Mouse (Mus musculus) neural tube, embryonic 12.5 days (tissue): ENCODE results near the gene Gm20388. TPM values are rescaled to one million over a fixed set of nuclear protein-coding genes. Genes with fewer than 3 reads are reported as not detected.

ENCODE experiments used
- ATAC-seq: fragments of 200-750 bp; cut with Nextera tagmentation; 2 replicates; pipeline ENCODE4 v1.8.0; 2017; ENCODE audit warnings: low read depth, mild to moderate bottlenecking, moderate TSS enrichment, moderate library complexity; ENCODE audit not compliant: low FRiP score
- H3K27ac ChIP-seq: fragments of 300-500 bp; sonication (generic); 2 replicates; pipeline ENCODE4 v1.5.1; 2016
- H3K27me3 ChIP-seq: fragments of 300-500 bp; sonication (generic); replicated peaks from 2 replicates; pipeline ENCODE4 v1.6.1; 2016; ENCODE audit warnings: mild to moderate bottlenecking
- H3K36me3 ChIP-seq: fragments of 300-500 bp; sonication (generic); 2 replicates; pipeline ENCODE4 v1.6.1; 2016; ENCODE audit warnings: mild to moderate bottlenecking
- H3K4me1 ChIP-seq: fragments of 300-500 bp; sonication (generic); 2 replicates; pipeline ENCODE4 v1.6.1; 2016
- H3K4me2 ChIP-seq: fragments of 300-500 bp; sonication (generic); replicated peaks from 2 replicates; pipeline ENCODE4 v1.6.1; 2016; ENCODE audit warnings: mild to moderate bottlenecking
- H3K4me3 ChIP-seq: fragments of 300-500 bp; sonication (generic); 2 replicates; pipeline ENCODE4 v1.5.1; 2016
- H3K9ac ChIP-seq: fragments of 300-500 bp; sonication (generic); 2 replicates; pipeline ENCODE4 v1.6.1; 2016; ENCODE audit warnings: mild to moderate bottlenecking
- H3K9me3 ChIP-seq: fragments of 300-500 bp; sonication (generic); 2 replicates; pipeline ENCODE4 v1.6.1; 2016; ENCODE audit warnings: mild to moderate bottlenecking
- WGBS: fragments of 180-500 bp; shearing (Covaris S2); methylation state at CpG from one replicate; pipeline ENCODE4 v1.1.7; 2016; 5-methylcytosine and 5-hydroxymethylcytosine counted together
- polyA plus RNA-seq: library from polyadenylated mRNA; unstranded; fragments of >200 nt; fragmentation: Nextera tagmentation; extraction: Ambion mirVana; gene quantifications from 2 replicates; pipeline ENCODE4 v1.2.1, GENCODE M21; 2016

Gm20388 gene
- polyA plus RNA-seq, 1 experiment from 2014 or later: not detected

- H3K4me2 ChIP-seq: no peak overlapping the region
- 88% methylated on average over 2 of the region's 2 CpGs for WGBS
- no peak overlapping the region for H3K27ac ChIP-seq
- H3K36me3 ChIP-seq: no peaks in the 10 kb centered on the region
- no peaks in the 10 kb centered on the region for H3K9me3 ChIP-seq
- no peak overlapping the region for H3K9ac ChIP-seq
- H3K4me3 ChIP-seq: no peak overlapping the region
- no peak for ATAC-seq
- peaks cover 31% of the 10 kb centered on the region for H3K4me1 ChIP-seq
- peaks cover 52% of the 10 kb centered on the region for H3K27me3 ChIP-seq
These were observed 3977.3 kb downstream of the Gm20388 start for GRCm38 (mm10) chr8:123887956-123888355.

DNA sequence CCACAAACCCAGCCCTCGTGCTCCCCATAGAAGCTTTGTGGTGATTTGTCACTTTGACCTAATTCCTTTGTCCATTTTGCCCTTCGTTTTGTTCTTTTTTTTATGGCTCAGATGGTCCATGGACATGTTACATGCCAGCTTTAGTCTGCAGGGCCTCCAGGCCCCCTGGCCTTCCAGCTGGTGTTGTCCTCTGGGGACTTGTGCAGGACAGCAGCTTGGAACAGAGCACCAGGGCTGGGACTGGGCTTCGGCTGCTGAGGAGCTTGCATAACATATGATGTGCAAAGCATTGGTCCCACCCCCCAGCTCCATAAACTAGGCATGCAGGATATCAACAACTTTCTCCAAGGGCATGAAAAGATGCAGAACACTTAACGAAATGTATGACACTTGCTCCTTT, 3979.2 kb downstream of the Gm20388 start:
- WGBS: 63% methylated on average over 4 of the region's 4 CpGs

GRCm38 (mm10) chr8:123891271-123891670, 3980.6 kb downstream of the Gm20388 start:
- no peak for ATAC-seq
- no peak overlapping the region for H3K27ac ChIP-seq
- peak overlapping the region; percentile 62 for H3K4me2 ChIP-seq
- no peaks in the 10 kb centered on the region for H3K9me3 ChIP-seq
- under 1% methylated on average over 11 of the region's 11 CpGs for WGBS
- 0 out of 2 replicates have a peak overlapping the region, but pooled peaks have one; percentile 35 for H3K9ac ChIP-seq
- H3K36me3 ChIP-seq: no peaks in the 10 kb centered on the region
- peaks cover 18% of the 10 kb centered on the region for H3K4me1 ChIP-seq
- H3K27me3 ChIP-seq: peaks cover 76% of the 10 kb centered on the region
- H3K4me3 ChIP-seq: peak overlapping the region; percentile 33; the same call in 1 of the 2 replicates

More for the DNA sequence above, 3979.2 kb downstream of the Gm20388 start:
- peaks cover 65% of the 10 kb centered on the region for H3K27me3 ChIP-seq
- no peak overlapping the region for H3K4me2 ChIP-seq
- ATAC-seq: no peak
- no peak overlapping the region for H3K9ac ChIP-seq
- no peak overlapping the region for H3K4me3 ChIP-seq
- H3K9me3 ChIP-seq: no peaks in the 10 kb centered on the region
- H3K27ac ChIP-seq: no peak overlapping the region
- H3K4me1 ChIP-seq: peaks cover 21% of the 10 kb centered on the region
- H3K36me3 ChIP-seq: no peaks in the 10 kb centered on the region

- Histone ChIP-seq H3K36me3 (no peaks in the 10 kb centered on the region), H3K4me2 (peak overlapping the region; percentile 62), H3K4me3 (peak overlapping the region; percentile 33), H3K9me3 (no peaks in the 10 kb centered on the region), H3K27me3 (peaks cover 81% of the 10 kb centered on the region), H3K27ac (no peak overlapping the region), H3K4me1 (peaks cover 18% of the 10 kb centered on the region), H3K9ac (peak overlapping the region; percentile 35; the same call in 1 of the 2 replicates)
- under 1% methylated on average over 49 of the region's 49 CpGs for WGBS
- peak; percentile 65; the same call in 1 of the 2 replicates for ATAC-seq
These were observed 3981.4 kb downstream of the Gm20388 start for GRCm38 (mm10) chr8:123891883-123892585.

DNA sequence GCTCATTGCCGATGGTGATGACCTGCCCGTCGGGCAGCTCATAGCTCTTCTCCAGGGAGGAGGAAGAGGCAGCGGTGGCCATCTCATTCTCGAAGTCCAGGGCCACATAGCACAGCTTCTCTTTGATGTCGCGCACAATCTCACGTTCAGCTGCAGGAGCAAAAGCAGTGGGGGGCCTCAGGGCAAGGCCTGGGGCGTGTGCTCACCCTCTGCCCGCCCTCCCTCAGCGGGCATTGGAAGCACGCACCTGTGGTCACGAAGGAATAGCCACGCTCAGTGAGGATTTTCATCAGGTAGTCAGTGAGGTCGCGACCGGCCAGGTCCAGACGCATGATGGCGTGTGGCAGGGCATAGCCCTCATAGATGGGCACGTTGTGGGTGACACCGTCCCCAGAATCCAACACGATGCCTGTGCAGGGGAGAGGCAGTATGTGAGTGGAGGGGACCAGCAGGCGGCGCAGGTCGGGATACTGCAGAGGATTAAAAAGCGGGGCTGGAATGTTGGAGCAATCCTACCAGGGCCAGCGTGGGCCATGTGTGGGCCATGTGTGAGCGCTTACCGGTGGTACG, 3982.0 kb downstream of the Gm20388 start:
- Histone ChIP-seq H3K9me3 (no peaks in the 10 kb centered on the region), H3K36me3 (no peaks in the 10 kb centered on the region), H3K9ac (peak overlapping the region; percentile 35; the same call in 1 of the 2 replicates), H3K4me3 (peak overlapping the region; percentile 33), H3K27ac (no peak overlapping the region), H3K4me1 (peaks cover 18% of the 10 kb centered on the region), H3K27me3 (peaks cover 77% of the 10 kb centered on the region), H3K4me2 (peak overlapping the region; percentile 62)
- peak; percentile 57; the same call in 1 of the 2 replicates for ATAC-seq
- 13% methylated on average over 30 of the region's 30 CpGs for WGBS

DNA sequence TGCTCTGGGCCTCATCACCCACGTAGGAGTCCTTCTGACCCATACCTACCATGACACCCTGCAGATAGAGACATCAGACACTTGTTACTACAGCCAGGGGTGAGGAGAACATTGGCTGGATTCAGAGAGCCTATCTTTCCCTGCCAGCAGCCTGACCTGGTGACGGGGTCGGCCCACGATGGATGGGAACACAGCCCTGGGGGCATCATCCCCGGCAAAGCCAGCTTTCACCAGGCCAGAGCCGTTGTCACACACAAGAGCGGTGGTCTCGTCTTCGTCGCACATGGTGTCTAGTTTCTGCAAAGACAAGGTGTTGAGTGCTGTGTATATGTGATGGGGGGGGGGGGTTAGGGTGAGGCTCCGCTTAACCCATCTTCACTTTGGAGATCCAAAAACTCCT, 3982.8 kb downstream of the Gm20388 start:
- no peak overlapping the region for H3K4me2 ChIP-seq
- H3K27ac ChIP-seq: no peak overlapping the region
- H3K9me3 ChIP-seq: no peaks in the 10 kb centered on the region
- peaks cover 77% of the 10 kb centered on the region for H3K27me3 ChIP-seq
- 82% methylated on average over 11 of the region's 11 CpGs for WGBS
- H3K36me3 ChIP-seq: no peaks in the 10 kb centered on the region
- no peak overlapping the region for H3K4me3 ChIP-seq
- no peak for ATAC-seq
- H3K9ac ChIP-seq: no peak overlapping the region
- H3K4me1 ChIP-seq: peaks cover 18% of the 10 kb centered on the region

- Histone ChIP-seq H3K36me3 (0 out of 2 replicates have a peak, but pooled peaks cover 3% of the 10 kb centered on the region), H3K27me3 (peaks cover 72% of the 10 kb centered on the region), H3K4me2 (no peak within 1 kb of the TSS), H3K4me3 (no peak within 1 kb of the TSS), H3K9me3 (no peaks in the 10 kb centered on the region), H3K9ac (no peak within 1 kb of the TSS), H3K27ac (no peak within 1 kb of the TSS), H3K4me1 (peaks cover 18% of the 10 kb centered on the region)
- no peak for ATAC-seq
- 26% methylated on average over 15 of the region's 15 CpGs for whole genome bisulfite sequencing
These were observed 3984.0 kb downstream of the Gm20388 start, which contains the start of gene Acta1 for GRCm38 (mm10) chr8:123894502-123895097. TSS of gene Acta1 (minus strand) at chr8:123894751.

- 72% methylated on average over 4 of the region's 4 CpGs for WGBS
These were observed 3984.6 kb downstream of the Gm20388 start for GRCm38 (mm10) chr8:123895230-123895629.

DNA sequence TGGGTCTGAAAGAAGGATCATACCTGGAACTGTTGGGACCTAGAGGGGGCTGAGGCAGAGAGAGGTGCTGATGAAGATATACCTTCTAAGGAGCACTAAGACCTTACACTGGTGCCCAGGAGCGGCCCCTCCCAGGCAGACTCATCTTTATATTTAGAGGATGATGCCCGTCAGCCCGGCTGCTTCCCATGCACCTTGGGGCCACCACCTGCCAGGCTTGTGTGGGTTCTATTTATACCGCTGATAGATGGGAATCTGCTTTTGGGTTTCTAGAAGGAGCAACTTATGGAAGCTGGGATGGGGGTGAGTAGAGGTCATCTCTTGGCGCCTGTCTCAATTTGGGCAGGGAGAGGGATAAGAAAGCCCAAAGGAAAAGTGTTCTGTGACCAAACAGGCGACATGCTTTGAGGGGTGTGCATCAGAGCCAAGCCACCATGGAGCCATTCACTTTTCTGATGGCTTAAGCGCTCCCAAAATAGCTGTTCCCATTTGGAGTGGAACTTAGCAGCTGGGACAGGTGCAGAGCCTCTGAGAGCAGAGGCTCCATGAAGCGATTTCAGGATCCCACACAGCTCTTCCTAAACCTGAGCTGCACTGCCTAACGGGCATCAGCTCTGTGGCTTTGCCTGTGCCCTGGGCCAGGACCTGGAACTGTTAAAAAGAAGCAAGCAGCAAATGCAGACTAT, 3985.2 kb downstream of the Gm20388 start:
- H3K4me1 ChIP-seq: peaks cover 18% of the 10 kb centered on the region

More at GRCm38 (mm10) chr8:123895230-123895629, 3984.6 kb downstream of the Gm20388 start:
- Histone ChIP-seq H3K27me3 (peaks cover 65% of the 10 kb centered on the region), H3K4me2 (no peak overlapping the region), H3K4me1 (peaks cover 18% of the 10 kb centered on the region), H3K9me3 (no peaks in the 10 kb centered on the region), H3K4me3 (no peak overlapping the region), H3K9ac (no peak overlapping the region), H3K27ac (no peak overlapping the region), H3K36me3 (peaks cover 4% of the 10 kb centered on the region; the same call in 1 of the 2 replicates)
- no peak for ATAC-seq

DNA sequence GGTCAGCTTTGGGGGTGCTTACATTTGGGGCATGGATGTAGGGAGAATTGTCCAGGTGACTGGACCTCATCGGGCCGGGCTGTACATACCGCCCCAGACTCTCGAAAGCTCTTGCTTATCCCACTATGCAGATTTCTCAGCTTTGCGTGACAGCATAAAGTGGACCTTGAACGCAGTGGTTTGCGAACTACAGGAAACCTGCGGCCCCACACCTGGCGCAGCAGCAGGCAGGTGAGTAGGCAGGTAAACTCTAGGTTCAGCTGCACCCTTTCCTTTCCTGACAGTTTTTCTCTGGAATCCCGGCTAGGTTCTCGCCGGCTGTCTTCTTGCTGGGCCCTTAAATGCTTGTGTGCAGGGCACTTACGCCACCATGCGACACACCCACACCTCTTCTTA, 3985.7 kb downstream of the Gm20388 start:
- Histone ChIP-seq H3K27me3 (peaks cover 54% of the 10 kb centered on the region), H3K9ac (no peak overlapping the region), H3K4me3 (no peak overlapping the region), H3K36me3 (peaks cover 16% of the 10 kb centered on the region), H3K27ac (no peak overlapping the region), H3K4me2 (no peak overlapping the region), H3K4me1 (peaks cover 15% of the 10 kb centered on the region), H3K9me3 (no peaks in the 10 kb centered on the region)
- ATAC-seq: no peak
- 70% methylated on average over 14 of the region's 14 CpGs for WGBS

More for the DNA sequence above, 3985.2 kb downstream of the Gm20388 start:
- H3K4me3 ChIP-seq: no peak overlapping the region
- peaks cover 59% of the 10 kb centered on the region for H3K27me3 ChIP-seq
- 74% methylated on average over 9 of the region's 9 CpGs for WGBS
- H3K36me3 ChIP-seq: peaks cover 10% of the 10 kb centered on the region
- H3K9me3 ChIP-seq: no peaks in the 10 kb centered on the region
- H3K4me2 ChIP-seq: no peak overlapping the region
- no peak overlapping the region for H3K9ac ChIP-seq
- ATAC-seq: no peak
- no peak overlapping the region for H3K27ac ChIP-seq

- no peaks in the 10 kb centered on the region for H3K9me3 ChIP-seq
- H3K4me3 ChIP-seq: no peak overlapping the region
- ATAC-seq: no peak
- no peak overlapping the region for H3K27ac ChIP-seq
- no peak overlapping the region for H3K4me2 ChIP-seq
- H3K27me3 ChIP-seq: peaks cover 50% of the 10 kb centered on the region
- WGBS: 61% methylated on average over 10 of the region's 10 CpGs
- H3K36me3 ChIP-seq: peaks cover 20% of the 10 kb centered on the region
- peaks cover 11% of the 10 kb centered on the region for H3K4me1 ChIP-seq
- H3K9ac ChIP-seq: no peak overlapping the region
These were observed 3986.1 kb downstream of the Gm20388 start for GRCm38 (mm10) chr8:123896774-123897173.

DNA sequence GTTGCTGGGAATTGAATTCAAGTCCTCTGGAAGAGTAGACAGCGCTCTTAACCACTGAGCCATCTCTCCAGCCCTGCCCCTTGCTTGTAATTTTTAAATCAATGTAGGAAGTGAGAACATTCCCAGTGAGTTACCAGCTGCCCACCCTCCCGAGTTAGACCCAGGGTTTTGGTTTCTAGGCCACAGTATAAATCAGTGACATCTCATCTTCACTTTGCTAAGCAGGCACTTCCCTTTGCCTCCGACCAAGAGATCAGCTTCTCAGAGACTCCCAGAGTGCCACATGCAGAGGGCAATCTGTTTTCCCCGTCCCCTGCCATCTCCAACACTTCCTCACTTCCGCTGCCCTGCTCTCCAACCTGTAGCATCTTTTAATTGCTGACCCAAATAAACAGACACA, 3987.9 kb downstream of the Gm20388 start:
- peaks cover 38% of the 10 kb centered on the region for H3K36me3 ChIP-seq
- 84% methylated on average over 5 of the region's 5 CpGs for WGBS
- no peak for ATAC-seq

More for the DNA sequence above, 3987.9 kb downstream of the Gm20388 start:
- no peak overlapping the region for H3K27ac ChIP-seq
- H3K27me3 ChIP-seq: peaks cover 32% of the 10 kb centered on the region
- H3K4me3 ChIP-seq: no peak overlapping the region
- no peak overlapping the region for H3K9ac ChIP-seq
- H3K4me2 ChIP-seq: no peak overlapping the region
- H3K9me3 ChIP-seq: no peaks in the 10 kb centered on the region
- H3K4me1 ChIP-seq: no peaks in the 10 kb centered on the region
